Mouse (Mus musculus) bone marrow, adult 2 months (tissue): Measurements from ENCODE around the gene Spag7. TPM values are rescaled to one million over a fixed set of nuclear protein-coding genes. Genes with fewer than 3 reads are reported as not detected.

Source experiments
- H3K27ac ChIP-seq: fragments of 200-500 bp; 2 replicates; pipeline ENCODE4 v1.5.1; 2012; ENCODE audit warnings: low read depth, mild to moderate bottlenecking, control low read depth, inconsistent platforms, low read length; ENCODE audit not compliant: control insufficient read depth, poor library complexity, insufficient read depth
- H3K4me1 ChIP-seq: fragments of 200-500 bp; 2 replicates; pipeline ENCODE4 v1.6.1; 2011; ENCODE audit warnings: low read length; ENCODE audit not compliant: control insufficient read depth, insufficient read depth
- H3K4me3 ChIP-seq: fragments of 200-500 bp; replicated peaks from 2 replicates; pipeline ENCODE3; 2011; ENCODE audit warnings: mild to moderate bottlenecking, low read depth, low read length, control low read depth; ENCODE audit not compliant: control insufficient read depth
- CTCF ChIP-seq: fragments of 200-500 bp; IDR thresholded peaks from 2 replicates; pipeline ENCODE4 v1.5.1; 2011; ENCODE audit warnings: low read length, control low read depth; ENCODE audit not compliant: control insufficient read depth, insufficient read depth
- POLR2A ChIP-seq: fragments of 200-500 bp; IDR thresholded peaks from 2 replicates; pipeline ENCODE4 v1.6.1; 2011; ENCODE audit warnings: low read depth, mild to moderate bottlenecking, control low read depth, low read length, borderline replicate concordance; ENCODE audit not compliant: control insufficient read depth
- WGBS: fragments of 180-500 bp; shearing (Covaris S2); methylation state at CpG from one replicate; pipeline ENCODE4 v1.1.7; 2018; 5-methylcytosine and 5-hydroxymethylcytosine counted together
- polyA plus RNA-seq: library from polyadenylated mRNA; stranded (reverse); fragments of >200 nt; gene quantifications from 2 replicates; pipeline ENCODE4 v1.2.4, GENCODE M21; 2011; ENCODE audit warnings: low replicate concordance; ENCODE audit not compliant: missing spikeins, insufficient read depth, insufficient read length

Gene Spag7
- polyA plus RNA-seq = 37.1 and 70.9 TPM in 2 replicates

GRCm38 (mm10) chr11:70668771-70669505, at the start of gene Spag7:
Gene Spag7, minus strand, starts transcription at chr11:70669416.
- H3K4me3 ChIP-seq = peak within 1 kb of the TSS; percentile 84
- TF ChIP-seq CTCF (peak; percentile 21; the same call in 1 of the 2 replicates), POLR2A (peak; percentile 78; the same call in 1 of the 2 replicates)
- no peaks in the 10 kb centered on the region; the same call in 1 of the 2 replicates for H3K4me1 ChIP-seq
- WGBS = under 1% methylated on average over 44 of the region's 44 CpGs
- peak within 1 kb of the TSS; percentile 95 for H3K27ac ChIP-seq

- Histone ChIP-seq H3K4me3 (no peak overlapping the region), H3K27ac (no peak overlapping the region), H3K4me1 (peaks cover 4% of the 10 kb centered on the region)
- no peak for TF ChIP-seq POLR2A
- TF ChIP-seq CTCF = no peak
- WGBS = 79% methylated on average over 5 of the region's 5 CpGs
These were observed 49.3 kb upstream of the Spag7 start for GRCm38 (mm10) chr11:70718481-70718880.

- TF ChIP-seq CTCF (no peak), POLR2A (no peak)
- peaks cover 2% of the 10 kb centered on the region for H3K4me1 ChIP-seq
- no peak overlapping the region for H3K27ac ChIP-seq
- no peak overlapping the region for H3K4me3 ChIP-seq
- 85% methylated on average over 6 of the region's 6 CpGs for WGBS
These were observed 46.6 kb upstream of the Spag7 start for GRCm38 (mm10) chr11:70715832-70716231.

GRCm38 (mm10) chr11:70713222-70713621, 44.0 kb upstream of the Spag7 start:
- 82% methylated on average over 6 of the region's 6 CpGs for WGBS
- H3K4me3 ChIP-seq = no peak overlapping the region
- no peak overlapping the region for H3K27ac ChIP-seq
- TF ChIP-seq POLR2A (no peak), CTCF (no peak)
- no peaks in the 10 kb centered on the region for H3K4me1 ChIP-seq

- H3K4me1 ChIP-seq = no peaks in the 10 kb centered on the region
- H3K4me3 ChIP-seq = no peak overlapping the region
- TF ChIP-seq POLR2A = no peak
- no peak for TF ChIP-seq CTCF
- 91% methylated on average over 10 of the region's 10 CpGs for WGBS
- no peak overlapping the region for H3K27ac ChIP-seq
These were observed 41.8 kb upstream of the Spag7 start for GRCm38 (mm10) chr11:70711026-70711425.

- WGBS = 64% methylated on average over 3 of the region's 3 CpGs
- TF ChIP-seq CTCF = no peak
- no peak for TF ChIP-seq POLR2A
- H3K27ac ChIP-seq = no peak overlapping the region
- H3K4me3 ChIP-seq = no peak overlapping the region
- H3K4me1 ChIP-seq = no peaks in the 10 kb centered on the region; the same call in 1 of the 2 replicates
These were observed 36.9 kb upstream of the Spag7 start for GRCm38 (mm10) chr11:70706127-70706526.

- no peak overlapping the region for H3K27ac ChIP-seq
- no peaks in the 10 kb centered on the region; the same call in 1 of the 2 replicates for H3K4me1 ChIP-seq
- H3K4me3 ChIP-seq = no peak overlapping the region
- TF ChIP-seq POLR2A = no peak
- 74% methylated on average over 6 of the region's 6 CpGs for WGBS
These were observed 33.6 kb upstream of the Spag7 start for GRCm38 (mm10) chr11:70702781-70703180.

- no peaks in the 10 kb centered on the region; the same call in 1 of the 2 replicates for H3K4me1 ChIP-seq
- TF ChIP-seq CTCF (no peak), POLR2A (no peak)
- no peak overlapping the region for H3K27ac ChIP-seq
- H3K4me3 ChIP-seq = no peak overlapping the region
- 92% methylated on average over 6 of the region's 6 CpGs for WGBS
These were observed 32.9 kb upstream of the Spag7 start for GRCm38 (mm10) chr11:70701984-70702733.
